Mouse (Mus musculus) heart, embryonic 10.5 days (tissue): Measurements from ENCODE around the gene Krtcap2. TPM values are rescaled to one million over a fixed set of nuclear protein-coding genes. Genes with fewer than 3 reads are reported as not detected.

Source experiments
- DNase-seq: peaks from one replicate; pipeline ENCODE4 v3.0.0-alpha.2; 2017; ENCODE audit warnings: low spot score
- H3K27ac ChIP-seq: fragments of 300-500 bp; sonication (generic); 2 replicates; pipeline ENCODE4 v1.5.1; 2016; ENCODE audit warnings: mild to moderate bottlenecking
- H3K27me3 ChIP-seq: fragments of 300-500 bp; sonication (generic); 2 replicates; pipeline ENCODE4 v1.6.1; 2016; ENCODE audit warnings: mild to moderate bottlenecking; ENCODE audit not compliant: poor library complexity, insufficient read depth, severe bottlenecking
- H3K36me3 ChIP-seq: fragments of 300-500 bp; sonication (generic); 2 replicates; pipeline ENCODE4 v1.6.1; 2016; ENCODE audit warnings: mild to moderate bottlenecking, moderate library complexity
- H3K4me1 ChIP-seq: fragments of 300-500 bp; sonication (generic); 2 replicates; pipeline ENCODE4 v1.6.1; 2016; ENCODE audit warnings: mild to moderate bottlenecking
- H3K4me3 ChIP-seq: fragments of 300-500 bp; sonication (generic); 2 replicates; pipeline ENCODE4 v1.5.1; 2016; ENCODE audit warnings: mild to moderate bottlenecking, moderate library complexity
- H3K9me3 ChIP-seq: fragments of 300-500 bp; sonication (generic); 2 replicates; pipeline ENCODE4 v1.6.1; 2016; ENCODE audit warnings: mild to moderate bottlenecking, moderate library complexity
- WGBS: fragments of 180-500 bp; shearing (Covaris S2); methylation state at CpG from one replicate; pipeline ENCODE4 v1.1.7; 2016; 5-methylcytosine and 5-hydroxymethylcytosine counted together
- polyA plus RNA-seq: library from polyadenylated mRNA; unstranded; fragments of >200 nt; fragmentation: Nextera tagmentation; extraction: Ambion mirVana; gene quantifications from 2 replicates; pipeline ENCODE4 v1.2.1, GENCODE M21; 2016

Gene Krtcap2
- polyA plus RNA-seq, 1 experiment from 2014 or later, result 260 TPM

GRCm38 (mm10) chr3:89242331-89242895, 3.4 kb upstream of the Krtcap2 start:
- no peak for DNase-seq
- H3K36me3 ChIP-seq, result peaks cover 6% of the 10 kb centered on the region; the same call in 1 of the 2 replicates
- WGBS, result 74% methylated on average over 9 of the region's 9 CpGs

GRCm38 (mm10) chr3:89243609-89244008, 2.2 kb upstream of the Krtcap2 start:
- peak overlapping the region; percentile 38 for H3K4me3 ChIP-seq

More at GRCm38 (mm10) chr3:89242331-89242895, 3.4 kb upstream of the Krtcap2 start:
- Histone ChIP-seq H3K4me1 (peaks cover 47% of the 10 kb centered on the region), H3K9me3 (no peaks in the 10 kb centered on the region), H3K4me3 (no peak overlapping the region), H3K27ac (no peak overlapping the region), H3K27me3 (peaks cover 34% of the 10 kb centered on the region)

GRCm38 (mm10) chr3:89244158-89244981, 1.4 kb upstream of the Krtcap2 start:
- WGBS, result 10% methylated on average over 25 of the region's 25 CpGs
- Histone ChIP-seq H3K9me3 (no peaks in the 10 kb centered on the region), H3K27ac (peak overlapping the region; percentile 48; the same call in 1 of the 2 replicates), H3K4me3 (peak overlapping the region; percentile 77), H3K27me3 (peaks cover 26% of the 10 kb centered on the region), H3K36me3 (peaks cover 20% of the 10 kb centered on the region), H3K4me1 (peaks cover 44% of the 10 kb centered on the region)
- DNase-seq, result no peak

More at GRCm38 (mm10) chr3:89243609-89244008, 2.2 kb upstream of the Krtcap2 start:
- no peaks in the 10 kb centered on the region for H3K9me3 ChIP-seq
- no peak for DNase-seq
- peaks cover 28% of the 10 kb centered on the region for H3K27me3 ChIP-seq
- peaks cover 48% of the 10 kb centered on the region for H3K4me1 ChIP-seq
- WGBS, result 13% methylated on average over 14 of the region's 14 CpGs
- H3K27ac ChIP-seq, result peak overlapping the region; percentile 48
- H3K36me3 ChIP-seq, result peaks cover 13% of the 10 kb centered on the region

- H3K36me3 ChIP-seq, result peaks cover 24% of the 10 kb centered on the region
These were observed 631 bp upstream of the Krtcap2 start for GRCm38 (mm10) chr3:89244982-89245687.

GRCm38 (mm10) chr3:89246261-89247100, 715 bp downstream of the Krtcap2 start, which contains the start of gene Trim46:
Trim46 (minus strand) TSS chr3:89246309.
- peaks cover 28% of the 10 kb centered on the region for H3K27me3 ChIP-seq
- peak; percentile 97 for DNase-seq
- H3K4me3 ChIP-seq, result peak within 1 kb of the TSS; percentile 77
- no peaks in the 10 kb centered on the region for H3K9me3 ChIP-seq
- WGBS, result under 1% methylated on average over 42 of the region's 42 CpGs
- H3K27ac ChIP-seq, result peak within 1 kb of the TSS; percentile 92
- peaks cover 60% of the 10 kb centered on the region for H3K4me1 ChIP-seq
- H3K36me3 ChIP-seq, result peaks cover 24% of the 10 kb centered on the region

More at GRCm38 (mm10) chr3:89244982-89245687, 631 bp upstream of the Krtcap2 start:
- peaks cover 26% of the 10 kb centered on the region for H3K27me3 ChIP-seq
- peak overlapping the region; percentile 38 for H3K27ac ChIP-seq
- no peak for DNase-seq
- peak overlapping the region; percentile 77 for H3K4me3 ChIP-seq
- no peaks in the 10 kb centered on the region for H3K9me3 ChIP-seq
- under 1% methylated on average over 22 of the region's 26 CpGs for WGBS
- peaks cover 46% of the 10 kb centered on the region for H3K4me1 ChIP-seq

GRCm38 (mm10) chr3:89247466-89247865, 1.7 kb downstream of the Krtcap2 start:
- H3K27ac ChIP-seq, result 0 out of 2 replicates have a peak overlapping the region, but pooled peaks have one; percentile 92
- 81% methylated on average over 4 of the region's 4 CpGs for WGBS

GRCm38 (mm10) chr3:89250435-89251040, 4.8 kb downstream of the Krtcap2 start:
- no peak for DNase-seq
- WGBS, result 13% methylated on average over 7 of the region's 7 CpGs

More at GRCm38 (mm10) chr3:89247466-89247865, 1.7 kb downstream of the Krtcap2 start:
- no peak for DNase-seq
- peaks cover 37% of the 10 kb centered on the region for H3K27me3 ChIP-seq
- peaks cover 69% of the 10 kb centered on the region for H3K4me1 ChIP-seq
- no peaks in the 10 kb centered on the region for H3K9me3 ChIP-seq
- peaks cover 24% of the 10 kb centered on the region for H3K36me3 ChIP-seq
- peak overlapping the region; percentile 77 for H3K4me3 ChIP-seq

GRCm38 (mm10) chr3:89251365-89251895, 5.7 kb downstream of the Krtcap2 start:
- no peak for DNase-seq
- peaks cover 41% of the 10 kb centered on the region for H3K4me1 ChIP-seq
- H3K27ac ChIP-seq, result peak overlapping the region; percentile 76
- H3K27me3 ChIP-seq, result peaks cover 11% of the 10 kb centered on the region
- H3K4me3 ChIP-seq, result peak overlapping the region; percentile 46
- H3K36me3 ChIP-seq, result peaks cover 24% of the 10 kb centered on the region
- H3K9me3 ChIP-seq, result no peaks in the 10 kb centered on the region
- WGBS, result 5% methylated on average over 17 of the region's 17 CpGs

More at GRCm38 (mm10) chr3:89250435-89251040, 4.8 kb downstream of the Krtcap2 start:
- peaks cover 24% of the 10 kb centered on the region for H3K36me3 ChIP-seq
- H3K4me3 ChIP-seq, result no peak overlapping the region
- H3K27ac ChIP-seq, result peak overlapping the region; percentile 29
- H3K9me3 ChIP-seq, result no peaks in the 10 kb centered on the region
- H3K27me3 ChIP-seq, result peaks cover 13% of the 10 kb centered on the region
- peaks cover 47% of the 10 kb centered on the region for H3K4me1 ChIP-seq

GRCm38 (mm10) chr3:89254994-89255393, 9.2 kb downstream of the Krtcap2 start:
- no peak for DNase-seq
- no peak overlapping the region for H3K27ac ChIP-seq
- no peaks in the 10 kb centered on the region for H3K9me3 ChIP-seq
- 81% methylated on average over 5 of the region's 5 CpGs for WGBS
- peaks cover 15% of the 10 kb centered on the region for H3K27me3 ChIP-seq
- peaks cover 26% of the 10 kb centered on the region for H3K4me1 ChIP-seq
- no peaks in the 10 kb centered on the region for H3K36me3 ChIP-seq
- no peak overlapping the region for H3K4me3 ChIP-seq

GRCm38 (mm10) chr3:89256177-89256576, 10.4 kb downstream of the Krtcap2 start:
- H3K9me3 ChIP-seq, result no peaks in the 10 kb centered on the region
- H3K27ac ChIP-seq, result no peak overlapping the region
- 61% methylated on average over 5 of the region's 5 CpGs for WGBS
- no peak for DNase-seq
- peaks cover 15% of the 10 kb centered on the region for H3K27me3 ChIP-seq
- no peak overlapping the region for H3K4me3 ChIP-seq
- no peaks in the 10 kb centered on the region for H3K36me3 ChIP-seq
- peaks cover 14% of the 10 kb centered on the region for H3K4me1 ChIP-seq

GRCm38 (mm10) chr3:89259076-89259475, 13.3 kb downstream of the Krtcap2 start, which contains the start of gene Dpm3:
Dpm3 (plus strand) TSS chr3:89259358.
- DNase-seq, result no peak

More at GRCm38 (mm10) chr3:89259076-89259475, 13.3 kb downstream of the Krtcap2 start, which contains the start of gene Dpm3:
- Histone ChIP-seq H3K27me3 (peaks cover 4% of the 10 kb centered on the region; the same call in 1 of the 2 replicates), H3K36me3 (no peaks in the 10 kb centered on the region), H3K9me3 (no peaks in the 10 kb centered on the region), H3K4me1 (0 out of 2 replicates have a peak, but pooled peaks cover 4% of the 10 kb centered on the region), H3K4me3 (no peak within 1 kb of the TSS), H3K27ac (no peak within 1 kb of the TSS)
- 44% methylated on average over 7 of the region's 7 CpGs for WGBS
